In the genomic region with DNA sequence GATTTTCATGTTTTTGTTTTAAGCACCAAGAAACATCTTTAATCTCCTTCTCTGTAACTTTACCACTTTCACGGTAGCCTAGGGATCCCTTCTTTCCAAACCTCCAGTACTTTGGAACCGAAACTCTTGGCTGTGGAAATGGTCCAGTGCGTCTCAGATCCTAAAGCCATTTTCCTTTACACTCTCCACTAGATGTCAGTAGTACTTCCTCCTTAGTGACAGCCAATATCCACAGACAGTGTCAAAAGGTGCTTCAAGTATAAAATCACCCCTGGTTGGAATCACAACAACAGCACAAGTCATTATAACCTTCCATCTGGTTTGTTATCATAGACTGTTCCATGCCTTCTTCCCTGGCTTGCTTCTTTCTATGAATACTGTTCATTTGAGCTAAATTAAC, we compare ENCODE assay signal across 22 mouse cellular contexts. TPM values are rescaled to one million over a fixed set of nuclear protein-coding genes. Genes with fewer than 3 reads are reported as not detected.
DNase-seq lines count a peak whose midpoint lies in the region; ATAC-seq and TF ChIP-seq lines count a peak whose summit lies in the region.
"Had no signal": no experiment of that assay in that cellular context is flagged by ENCODE, and none has a peak within 500 bp of the region (broad histone marks: within the 10 kb centered on the region; RNA-seq: fewer than 3 reads in every experiment).

No protein-coding gene starts in this region.

- no peak for ATAC-seq in heart, postnatal 0 days (ENCODE audit: insufficient read depth, low read depth)
- no peak for ATAC-seq in liver, postnatal 0 days
- ATAC-seq in inflammation-experienced regulatory T-cells, adult 6 months, result no peak

- 43% methylated on average over 3 of the region's 3 CpGs for WGBS in heart, postnatal 0 days
- 42% methylated on average over 3 of the region's 3 CpGs for WGBS in heart, embryonic 10.5 days
- WGBS in liver, postnatal 0 days (ENCODE audit: insufficient replicate concordance), result 40% methylated on average over 3 of the region's 3 CpGs

- no peaks in the 10 kb centered on the region for H3K36me3 ChIP-seq in heart, postnatal 0 days (replicated peaks; ENCODE audit: control insufficient read depth, insufficient read depth, low read length)
- H3K36me3 ChIP-seq in heart, embryonic 10.5 days, result no peaks in the 10 kb centered on the region
- H3K36me3 ChIP-seq in liver, postnatal 0 days (replicated peaks; ENCODE audit: insufficient read depth, low read length), result no peaks in the 10 kb centered on the region
- H3K36me3 ChIP-seq: forebrain, embryonic 12.5 days; heart, embryonic 13.5 days; limb, embryonic 12.5 days; midbrain, embryonic 12.5 days had no signal

- no peak overlapping the region for H3K4me2 ChIP-seq in heart, postnatal 0 days (ENCODE audit: low read depth, low read length)
- H3K4me2 ChIP-seq in liver, postnatal 0 days (ENCODE audit: low read depth, low read length), result no peak overlapping the region
- H3K4me2 ChIP-seq: forebrain, embryonic 12.5 days; heart, embryonic 13.5 days; limb, embryonic 12.5 days; midbrain, embryonic 12.5 days had no signal

- peaks cover 20% of the 10 kb centered on the region for H3K27me3 ChIP-seq in heart, postnatal 0 days (ENCODE audit: control insufficient read depth, insufficient read depth, low read length)
- peaks cover 25% of the 10 kb centered on the region for H3K27me3 ChIP-seq in heart, embryonic 10.5 days (ENCODE audit: insufficient read depth, poor library complexity, severe bottlenecking)
- peaks cover 15% of the 10 kb centered on the region; the same call in 1 of the 2 replicates for H3K27me3 ChIP-seq in liver, postnatal 0 days (ENCODE audit: insufficient read depth, low read length)

- H3K4me1 ChIP-seq in heart, postnatal 0 days (ENCODE audit: control insufficient read depth, insufficient read depth), result 0 out of 2 replicates have a peak, but pooled peaks cover 3% of the 10 kb centered on the region
- peaks cover 14% of the 10 kb centered on the region for H3K4me1 ChIP-seq in heart, embryonic 10.5 days
- H3K4me1 ChIP-seq in liver, postnatal 0 days (ENCODE audit: insufficient read depth), result no peaks in the 10 kb centered on the region

- no peak for TF ChIP-seq EP300 in heart, postnatal 0 days (IDR thresholded peaks at IDR 0.05; ENCODE audit: low read depth)
- TF ChIP-seq EP300 in liver, postnatal 0 days (IDR thresholded peaks at IDR 0.05; ENCODE audit: low read depth), result no peak

- DNase-seq in heart, postnatal 0 days (ENCODE audit: low spot score), result peak; percentile 13
- no peak for DNase-seq in heart, embryonic 10.5 days (ENCODE audit: low spot score)
- no peak for DNase-seq in liver, postnatal 0 days
- DNase-seq in liver, result no peak
- peak; percentile 25 for DNase-seq in brain, adult 2 months (ENCODE audit: low read depth, low spot score)
- peak; percentile 40 for DNase-seq in retina, embryonic 14.5 days (ENCODE audit: low spot score)
- DNase-seq: cerebellum, adult 11 months; cerebellum, postnatal 25 days; heart, postnatal 4 days; right cerebral cortex, adult 18-20 months; thymus, adult 2 months had no signal

- H3K9ac ChIP-seq in heart, postnatal 0 days (replicated peaks; ENCODE audit: low read depth, low read length), result no peak overlapping the region
- no peak overlapping the region for H3K9ac ChIP-seq in liver, postnatal 0 days (replicated peaks)
- H3K9ac ChIP-seq: forebrain, embryonic 12.5 days; heart, embryonic 13.5 days; limb, embryonic 12.5 days; midbrain, embryonic 12.5 days had no signal

- no peaks in the 10 kb centered on the region for H3K9me3 ChIP-seq in heart, postnatal 0 days (replicated peaks; ENCODE audit: control insufficient read depth, low read length)
- H3K9me3 ChIP-seq in heart, embryonic 10.5 days, result no peaks in the 10 kb centered on the region
- H3K9me3 ChIP-seq in liver, postnatal 0 days (ENCODE audit: low read length), result no peaks in the 10 kb centered on the region
- H3K9me3 ChIP-seq: forebrain, embryonic 12.5 days; heart, embryonic 13.5 days; limb, embryonic 12.5 days; midbrain, embryonic 12.5 days had no signal

- H3K27ac ChIP-seq in heart, postnatal 0 days (ENCODE audit: low read depth), result no peak overlapping the region
- no peak overlapping the region for H3K27ac ChIP-seq in heart, embryonic 10.5 days
- no peak overlapping the region for H3K27ac ChIP-seq in liver, postnatal 0 days (ENCODE audit: low read depth)
- H3K27ac ChIP-seq: forebrain, embryonic 12.5 days; heart, embryonic 13.5 days; limb, embryonic 12.5 days; macrophage; midbrain, embryonic 12.5 days had no signal

- TF ChIP-seq CTCF in heart, postnatal 0 days (IDR thresholded peaks at IDR 0.05; ENCODE audit: low read depth), result peak; percentile 33; the same call in 1 of the 2 replicates
- peak; percentile 16; the same call in 1 of the 2 replicates for TF ChIP-seq CTCF in liver, postnatal 0 days (IDR thresholded peaks at IDR 0.05; ENCODE audit: low read depth)

- H3K4me3 ChIP-seq in heart, postnatal 0 days (ENCODE audit: low read depth, low read length), result no peak overlapping the region
- no peak overlapping the region for H3K4me3 ChIP-seq in heart, embryonic 10.5 days
- H3K4me3 ChIP-seq in liver, postnatal 0 days (ENCODE audit: low read depth, low read length), result no peak overlapping the region
- H3K4me3 ChIP-seq: forebrain, embryonic 12.5 days; heart, embryonic 13.5 days; limb, embryonic 12.5 days; midbrain, embryonic 12.5 days had no signal

RNA-seq across cellular contexts. Expression of gene Grik1, which starts 4.1 kb away (rescaled TPM):
- 0.27 TPM in 1 of 2 replicates, not detected in the other for total RNA-seq in heart, postnatal 0 days (2014; rRNA removed; ENCODE audit: low replicate concordance)
- 0.10 and 0.12 TPM in 2 replicates for polyA plus RNA-seq in heart, postnatal 0 days (2015; fragmentation: Nextera tagmentation; extraction: Ambion mirVana)
- polyA plus RNA-seq in heart, embryonic 10.5 days (2016; fragmentation: Nextera tagmentation; extraction: Ambion mirVana), result 0.22 and 0.35 TPM in 2 replicates
- polyA plus RNA-seq in liver, postnatal 0 days (2015; fragmentation: Nextera tagmentation; extraction: Ambion mirVana), result not detected in 2 replicates
- polyA plus RNA-seq in inflammation-experienced regulatory T-cells, adult 6 months (2017; shearing (Covaris generic)), result under 1 TPM in 1 of 3 experiments, not detected in 2; 0.09 TPM
- total RNA-seq: ES-E14; neutrophil, adult 5-6 weeks had no signal
- polyA plus RNA-seq: C2C12; liver, embryonic 16.5 days; macrophage; small intestine, adult 2 months had no signal

Comparison
In these comparisons a context has a peak if more than half of its experiments do, and no peak if none do; other contexts are left out.
1. DNase-seq: peak in heart, postnatal 0 days (single experiment), brain, adult 2 months (single experiment) and retina, embryonic 14.5 days (single experiment); none in heart, embryonic 10.5 days (single experiment), liver, postnatal 0 days (single experiment) and liver (single experiment).